27 mouse cellular contexts compared by ENCODE assay signal in the genomic region with DNA sequence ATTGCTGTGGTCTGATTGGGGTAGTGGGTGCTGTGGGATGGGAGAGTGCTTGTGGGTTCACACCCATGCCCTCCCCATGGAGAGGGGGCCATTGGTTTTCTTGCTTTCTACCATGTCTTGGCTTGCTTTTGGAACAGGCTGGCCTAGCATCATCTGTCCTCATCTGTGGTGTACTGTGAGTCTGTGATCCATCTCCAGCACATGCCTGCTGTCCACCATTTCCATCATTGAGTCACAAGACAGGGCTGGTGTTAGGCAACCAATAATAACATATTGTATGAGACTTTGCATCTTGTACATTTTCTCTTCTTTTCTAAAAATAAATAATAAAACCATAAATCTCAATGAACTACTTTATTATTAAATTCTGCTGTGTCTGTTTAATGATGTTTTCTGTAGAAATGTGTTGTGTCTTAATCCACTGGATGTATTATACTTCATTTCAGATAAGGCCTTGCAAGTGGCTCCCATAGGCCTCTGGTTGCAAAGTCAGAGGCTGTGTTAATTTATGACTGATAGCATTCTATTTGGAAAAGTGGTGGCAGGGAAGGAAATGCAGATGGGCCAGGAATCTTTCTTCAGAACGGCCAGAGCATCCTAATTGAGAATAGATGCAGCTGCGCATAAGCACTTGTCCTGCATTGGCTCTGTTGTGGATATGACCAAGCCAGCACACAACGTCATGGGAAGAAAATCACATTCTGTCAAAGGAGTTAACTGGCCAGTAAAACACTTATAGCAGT. TPM values are rescaled to one million over a fixed set of nuclear protein-coding genes. Genes with fewer than 3 reads are reported as not detected.
DNase-seq lines count a peak whose midpoint lies in the region; ATAC-seq and TF ChIP-seq lines count a peak whose summit lies in the region.
"Had no signal": no experiment of that assay in that cellular context is flagged by ENCODE, and none has a peak within 500 bp of the region (broad histone marks: within the 10 kb centered on the region; RNA-seq: fewer than 3 reads in every experiment).

No protein-coding gene starts in this region.

- 73% methylated on average over 3 of the region's 3 CpGs for WGBS in heart, embryonic 13.5 days
- WGBS in heart, adult 2 months: 77% methylated on average over 3 of the region's 3 CpGs
- 70% methylated on average over 3 of the region's 3 CpGs for WGBS in midbrain, embryonic 13.5 days
- WGBS in midbrain, embryonic 15.5 days: 56% methylated on average over 3 of the region's 3 CpGs

- H3K79me2 ChIP-seq in heart, adult 2 months (replicated peaks; ENCODE audit: control insufficient read depth, insufficient read depth, low read length): no peaks in the 10 kb centered on the region

- peaks cover 15% of the 10 kb centered on the region for H3K4me1 ChIP-seq in heart, embryonic 13.5 days
- no peaks in the 10 kb centered on the region for H3K4me1 ChIP-seq in heart, adult 2 months (ENCODE audit: control insufficient read depth, insufficient read depth, low read length)
- H3K4me1 ChIP-seq in midbrain, embryonic 13.5 days (replicated peaks): peaks cover 13% of the 10 kb centered on the region
- H3K4me1 ChIP-seq in midbrain, embryonic 15.5 days: peaks cover 4% of the 10 kb centered on the region
- H3K4me1 ChIP-seq: limb, embryonic 15.5 days; liver, embryonic 15.5 days had no signal

- no peak for TF ChIP-seq EP300 in heart, adult 2 months (IDR thresholded peaks at IDR 0.05; ENCODE audit: insufficient read depth, low read depth, low read length)

- peak overlapping the region; percentile 28; the same call in 1 of the 2 replicates for H3K27ac ChIP-seq in heart, embryonic 13.5 days (replicated peaks)
- H3K27ac ChIP-seq in heart, adult 2 months: no peak overlapping the region
- peak overlapping the region; percentile 44; the same call in 1 of the 2 replicates for H3K27ac ChIP-seq in midbrain, embryonic 13.5 days
- H3K27ac ChIP-seq in midbrain, embryonic 15.5 days: no peak overlapping the region
- H3K27ac ChIP-seq: forebrain, embryonic 10.5 days; limb, embryonic 15.5 days; liver, embryonic 15.5 days had no signal

- no peak for TF ChIP-seq POLR2A in heart, adult 2 months (IDR thresholded peaks at IDR 0.05; ENCODE audit: insufficient read depth, low read depth, low read length)

- no peak for DNase-seq in heart, adult 2 months
- DNase-seq in lung, postnatal 4 days: peak; percentile 17 to 65
- DNase-seq in B cell, adult 2 months: no peak
- no peak for DNase-seq in ovary, postnatal 10 days (ENCODE audit: low spot score)
- DNase-seq: adrenal gland, postnatal 25 days; cerebellum, adult 11-12 months; forebrain, postnatal 0 days; kidney, adult 2 months; kidney, postnatal 14 days; right cerebral cortex, postnatal 4 days; thymus, postnatal 36 days had no signal

- no peaks in the 10 kb centered on the region for H3K27me3 ChIP-seq in heart, embryonic 13.5 days (replicated peaks)
- no peaks in the 10 kb centered on the region for H3K27me3 ChIP-seq in heart, adult 2 months (ENCODE audit: control insufficient read depth, insufficient read depth, low read length)
- H3K27me3 ChIP-seq in midbrain, embryonic 13.5 days: no peaks in the 10 kb centered on the region
- no peaks in the 10 kb centered on the region for H3K27me3 ChIP-seq in midbrain, embryonic 15.5 days (replicated peaks)
- H3K27me3 ChIP-seq: CH12.LX; limb, embryonic 15.5 days; liver, embryonic 15.5 days had no signal

- ATAC-seq in heart, embryonic 13.5 days (ENCODE audit: extremely low read depth, insufficient number of reproducible peaks, low FRiP score, low TSS enrichment): no peak
- ATAC-seq in midbrain, embryonic 13.5 days: no peak
- ATAC-seq in midbrain, embryonic 15.5 days (replicated peaks): no peak
- ATAC-seq: hindbrain, embryonic 16.5 days had no signal

- H3K9ac ChIP-seq in heart, embryonic 13.5 days: no peak overlapping the region
- H3K9ac ChIP-seq in heart, adult 2 months (ENCODE audit: low read depth, low read length): no peak overlapping the region
- no peak overlapping the region for H3K9ac ChIP-seq in midbrain, embryonic 13.5 days (replicated peaks)
- no peak overlapping the region for H3K9ac ChIP-seq in midbrain, embryonic 15.5 days
- H3K9ac ChIP-seq: forebrain, postnatal 0 days; limb, embryonic 15.5 days; liver, embryonic 15.5 days had no signal

- intact Hi-C loops in heart, adult 2 months (cut with DNase I): no loop called here

- H3K36me3 ChIP-seq in heart, embryonic 13.5 days: no peaks in the 10 kb centered on the region; the same call in 1 of the 2 replicates
- no peaks in the 10 kb centered on the region for H3K36me3 ChIP-seq in heart, adult 2 months (ENCODE audit: control insufficient read depth, insufficient read depth, low read length)
- no peaks in the 10 kb centered on the region for H3K36me3 ChIP-seq in midbrain, embryonic 13.5 days
- no peaks in the 10 kb centered on the region for H3K36me3 ChIP-seq in midbrain, embryonic 15.5 days (replicated peaks)
- H3K36me3 ChIP-seq: limb, embryonic 15.5 days; liver, embryonic 15.5 days had no signal

- no peak for TF ChIP-seq CTCF in heart, adult 2 months (IDR thresholded peaks at IDR 0.05)

- peaks cover 7% of the 10 kb centered on the region; the same call in 1 of the 2 replicates for H3K9me3 ChIP-seq in heart, embryonic 13.5 days
- peaks cover 7% of the 10 kb centered on the region; the same call in 1 of the 2 replicates for H3K9me3 ChIP-seq in midbrain, embryonic 13.5 days
- H3K9me3 ChIP-seq in midbrain, embryonic 15.5 days: no peaks in the 10 kb centered on the region
- H3K9me3 ChIP-seq: limb, embryonic 15.5 days; liver, embryonic 15.5 days had no signal

- H3K4me2 ChIP-seq in heart, embryonic 13.5 days: no peak overlapping the region
- H3K4me2 ChIP-seq in midbrain, embryonic 13.5 days (replicated peaks): no peak overlapping the region
- no peak overlapping the region for H3K4me2 ChIP-seq in midbrain, embryonic 15.5 days
- H3K4me2 ChIP-seq: limb, embryonic 15.5 days; liver, embryonic 15.5 days had no signal

- H3K4me3 ChIP-seq in heart, embryonic 13.5 days: no peak overlapping the region
- H3K4me3 ChIP-seq in heart, adult 2 months: no peak overlapping the region
- H3K4me3 ChIP-seq in midbrain, embryonic 13.5 days (replicated peaks): no peak overlapping the region
- H3K4me3 ChIP-seq in midbrain, embryonic 15.5 days: no peak overlapping the region
- H3K4me3 ChIP-seq: forebrain, embryonic 10.5 days; limb, embryonic 15.5 days; liver, embryonic 15.5 days had no signal

RNA-seq across cellular contexts. Expression of a gene that starts 54.9 kb away (rescaled TPM):
- polyA plus RNA-seq in heart, embryonic 13.5 days (2015; fragmentation: Nextera tagmentation; extraction: Ambion mirVana): not detected in 2 replicates
- not detected for total RNA-seq in heart, adult 2 months (2021)
- 0.23 TPM in 1 of 2 replicates, not detected in the other for polyA plus RNA-seq in heart, adult 2 months (2012; rRNA removed)
- not detected in 2 replicates for polyA plus RNA-seq in midbrain, embryonic 13.5 days (2015; fragmentation: Nextera tagmentation; extraction: Ambion mirVana)
- polyA plus RNA-seq in midbrain, embryonic 15.5 days (2015; fragmentation: Nextera tagmentation; extraction: Ambion mirVana): not detected in 2 replicates
- total RNA-seq: adrenal gland, postnatal 25 days; CH12.LX; gastrocnemius, adult 18-20 months; hematopoietic stem cell, adult 5-6 weeks; left cerebral cortex, adult 18-20 months; left cerebral cortex, postnatal 36 days; megakaryocyte-erythroid progenitor cell, adult 5-6 weeks; MEL; monocyte, adult 5-6 weeks had no signal
- polyA plus RNA-seq: forebrain, embryonic 10.5 days; forebrain, postnatal 0 days; hindbrain, embryonic 16.5 days; kidney, adult 2 months; limb, embryonic 15.5 days; liver, embryonic 15.5 days; neural tube, embryonic 11.5 days had no signal

Comparison
In these comparisons a context has a peak if more than half of its experiments do, and no peak if none do; other contexts are left out.
1. H3K27ac ChIP-seq: peak in heart, embryonic 13.5 days (single experiment) and midbrain, embryonic 13.5 days (single experiment); none in heart, adult 2 months (single experiment) and midbrain, embryonic 15.5 days (single experiment).
2. DNase-seq: peak in lung, postnatal 4 days (2 of 2); none in heart, adult 2 months (0 of 2), B cell, adult 2 months (0 of 2) and ovary, postnatal 10 days (single experiment).